Mouse (Mus musculus) kidney, embryonic 14.5 days (tissue): ENCODE data around the gene Ccdc93. TPM values are rescaled to one million over a fixed set of nuclear protein-coding genes. Genes with fewer than 3 reads are reported as not detected.

ENCODE experiments used
- ATAC-seq: fragments of 200-750 bp; cut with Nextera tagmentation; 2 replicates; pipeline ENCODE4 v1.8.0; 2017; ENCODE audit warnings: moderate number of reproducible peaks, mild to moderate bottlenecking, moderate TSS enrichment, moderate library complexity; ENCODE audit not compliant: low FRiP score, low TSS enrichment
- H3K27ac ChIP-seq: fragments of 300-500 bp; sonication (generic); 2 replicates; pipeline ENCODE4 v1.5.1; 2014; ENCODE audit warnings: low read depth, mild to moderate bottlenecking, low read length, moderate library complexity, mixed read lengths
- H3K27me3 ChIP-seq: fragments of 300-500 bp; sonication (generic); 2 replicates; pipeline ENCODE4 v1.6.1; 2014; ENCODE audit warnings: mild to moderate bottlenecking, low read length; ENCODE audit not compliant: control insufficient read depth, insufficient read depth
- H3K36me3 ChIP-seq: fragments of 300-500 bp; sonication (generic); 2 replicates; pipeline ENCODE4 v1.6.1; 2014; ENCODE audit warnings: low read length, mixed read lengths; ENCODE audit not compliant: control insufficient read depth, insufficient read depth
- H3K4me1 ChIP-seq: fragments of 300-500 bp; sonication (generic); 2 replicates; pipeline ENCODE4 v1.6.1; 2014; ENCODE audit warnings: low read length, mixed read lengths; ENCODE audit not compliant: control insufficient read depth, insufficient read depth
- H3K4me2 ChIP-seq: fragments of 300-500 bp; sonication (generic); replicated peaks from 2 replicates; pipeline ENCODE4 v1.6.1; 2014; ENCODE audit warnings: low read depth, mild to moderate bottlenecking, low read length
- H3K4me3 ChIP-seq: fragments of 300-500 bp; sonication (generic); 2 replicates; pipeline ENCODE4 v1.5.1; 2014; ENCODE audit warnings: mild to moderate bottlenecking, low read length
- H3K9ac ChIP-seq: fragments of 300-500 bp; sonication (generic); 2 replicates; pipeline ENCODE4 v1.6.1; 2014; ENCODE audit warnings: low read depth, mild to moderate bottlenecking, low read length, moderate library complexity
- H3K9me3 ChIP-seq: fragments of 300-500 bp; sonication (generic); 2 replicates; pipeline ENCODE4 v1.6.1; 2016; ENCODE audit warnings: low read length; ENCODE audit not compliant: control insufficient read depth
- WGBS: fragments of 180-500 bp; shearing (Covaris S2); extraction: QIAGEN DNeasy Blood & Tissue Kit; methylation state at CpG from one replicate; pipeline ENCODE4 v1.1.7; 2014; 5-methylcytosine and 5-hydroxymethylcytosine counted together
- polyA plus RNA-seq: library from polyadenylated mRNA; unstranded; fragments of >200 nt; fragmentation: Nextera tagmentation; extraction: Ambion mirVana; gene quantifications from 2 replicates; pipeline ENCODE4 v1.2.1, GENCODE M21; 2014

Ccdc93 gene
- polyA plus RNA-seq, 1 experiment from 2014 or later = 11.3 TPM

GRCm38 (mm10) chr1:121460077-121460476 is 29.2 kb downstream of the Ccdc93 start:
- ATAC-seq = peak; percentile 61; the same call in 1 of the 2 replicates
- H3K9me3 ChIP-seq = no peaks in the 10 kb centered on the region
- 67% methylated on average over 6 of the region's 6 CpGs for WGBS
- 0 out of 2 replicates have a peak, but pooled peaks cover 4% of the 10 kb centered on the region for H3K4me1 ChIP-seq
- H3K9ac ChIP-seq = no peak overlapping the region
- no peaks in the 10 kb centered on the region for H3K27me3 ChIP-seq
- no peak overlapping the region for H3K4me3 ChIP-seq
- no peak overlapping the region for H3K27ac ChIP-seq
- H3K36me3 ChIP-seq = peaks cover 6% of the 10 kb centered on the region
- H3K4me2 ChIP-seq = no peak overlapping the region

DNA sequence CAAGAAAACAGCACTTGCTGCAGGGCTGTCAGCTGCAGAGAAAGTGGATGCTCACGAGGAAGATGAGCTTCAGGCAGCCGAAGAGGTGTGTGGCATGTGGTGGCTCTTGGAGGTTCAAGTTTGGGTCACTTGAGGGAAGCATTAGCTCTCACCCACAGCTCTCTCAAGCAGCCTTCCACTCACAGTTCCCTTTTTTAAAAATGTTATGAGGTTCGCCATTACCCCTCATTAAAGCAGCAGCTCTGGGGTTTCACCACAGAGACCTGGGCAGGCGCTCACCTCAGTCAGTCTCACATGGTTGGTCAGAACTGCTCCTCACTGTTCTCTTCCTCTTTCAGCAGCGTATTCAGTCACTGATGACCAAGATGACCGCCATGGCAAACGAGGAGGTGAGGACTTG is 31.0 kb downstream of the Ccdc93 start:
- Histone ChIP-seq H3K4me1 (0 out of 2 replicates have a peak, but pooled peaks cover 4% of the 10 kb centered on the region), H3K27me3 (no peaks in the 10 kb centered on the region), H3K9me3 (no peaks in the 10 kb centered on the region), H3K36me3 (peaks cover 4% of the 10 kb centered on the region), H3K27ac (no peak overlapping the region), H3K9ac (no peak overlapping the region), H3K4me3 (no peak overlapping the region), H3K4me2 (no peak overlapping the region)
- ATAC-seq = no peak
- WGBS = 71% methylated on average over 7 of the region's 7 CpGs

- Histone ChIP-seq H3K9me3 (no peaks in the 10 kb centered on the region), H3K4me2 (no peak overlapping the region), H3K27me3 (no peaks in the 10 kb centered on the region), H3K4me1 (0 out of 2 replicates have a peak, but pooled peaks cover 4% of the 10 kb centered on the region), H3K9ac (no peak overlapping the region), H3K27ac (no peak overlapping the region), H3K4me3 (no peak overlapping the region), H3K36me3 (peaks cover 4% of the 10 kb centered on the region)
- no peak for ATAC-seq
- WGBS = 89% methylated on average over 1 of the region's 1 CpGs
These were observed 31.8 kb downstream of the Ccdc93 start for GRCm38 (mm10) chr1:121462643-121463042.

DNA sequence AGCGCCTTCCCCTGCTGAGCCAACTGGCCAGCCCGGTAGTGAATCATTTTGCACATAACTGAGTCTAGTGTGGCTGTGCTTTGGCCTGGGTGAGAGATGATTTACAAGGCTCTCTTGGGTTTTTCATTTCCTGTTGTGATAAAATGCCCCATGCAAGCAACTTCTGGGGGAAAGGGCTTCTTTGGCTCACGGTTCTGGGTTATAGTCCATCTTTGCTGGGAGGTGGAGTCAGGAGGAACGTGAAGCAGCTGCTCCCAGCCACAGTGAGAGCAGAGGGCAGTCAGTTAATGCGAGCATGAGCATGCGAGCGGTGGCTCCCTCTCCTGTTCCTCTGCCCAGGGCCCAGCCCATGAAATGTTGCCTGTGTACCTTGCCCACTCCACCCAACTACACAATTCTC is 33.0 kb downstream of the Ccdc93 start:
- H3K9me3 ChIP-seq = no peaks in the 10 kb centered on the region

GRCm38 (mm10) chr1:121466276-121466675 is 35.4 kb downstream of the Ccdc93 start:
- H3K36me3 ChIP-seq = peaks cover 4% of the 10 kb centered on the region

More for the DNA sequence above, 33.0 kb downstream of the Ccdc93 start:
- Histone ChIP-seq H3K4me2 (no peak overlapping the region), H3K27me3 (no peaks in the 10 kb centered on the region), H3K4me3 (no peak overlapping the region), H3K36me3 (peaks cover 4% of the 10 kb centered on the region), H3K27ac (no peak overlapping the region), H3K4me1 (0 out of 2 replicates have a peak, but pooled peaks cover 4% of the 10 kb centered on the region), H3K9ac (no peak overlapping the region)
- no peak for ATAC-seq
- WGBS = 54% methylated on average over 7 of the region's 7 CpGs

GRCm38 (mm10) chr1:121468271-121468670 is 37.4 kb downstream of the Ccdc93 start:
- no peak overlapping the region for H3K27ac ChIP-seq
- H3K4me1 ChIP-seq = 0 out of 2 replicates have a peak, but pooled peaks cover 4% of the 10 kb centered on the region
- H3K27me3 ChIP-seq = no peaks in the 10 kb centered on the region
- H3K36me3 ChIP-seq = no peaks in the 10 kb centered on the region; the same call in 1 of the 2 replicates
- no peak for ATAC-seq
- no peak overlapping the region for H3K4me2 ChIP-seq
- H3K9ac ChIP-seq = no peak overlapping the region
- H3K9me3 ChIP-seq = no peaks in the 10 kb centered on the region
- WGBS = 90% methylated on average over 2 of the region's 2 CpGs
- H3K4me3 ChIP-seq = no peak overlapping the region

More at GRCm38 (mm10) chr1:121466276-121466675, 35.4 kb downstream of the Ccdc93 start:
- Histone ChIP-seq H3K9me3 (no peaks in the 10 kb centered on the region), H3K4me3 (no peak overlapping the region), H3K27me3 (no peaks in the 10 kb centered on the region), H3K4me1 (0 out of 2 replicates have a peak, but pooled peaks cover 4% of the 10 kb centered on the region), H3K4me2 (no peak overlapping the region), H3K9ac (no peak overlapping the region), H3K27ac (no peak overlapping the region)
- ATAC-seq = no peak
- 83% methylated on average over 3 of the region's 3 CpGs for WGBS

DNA sequence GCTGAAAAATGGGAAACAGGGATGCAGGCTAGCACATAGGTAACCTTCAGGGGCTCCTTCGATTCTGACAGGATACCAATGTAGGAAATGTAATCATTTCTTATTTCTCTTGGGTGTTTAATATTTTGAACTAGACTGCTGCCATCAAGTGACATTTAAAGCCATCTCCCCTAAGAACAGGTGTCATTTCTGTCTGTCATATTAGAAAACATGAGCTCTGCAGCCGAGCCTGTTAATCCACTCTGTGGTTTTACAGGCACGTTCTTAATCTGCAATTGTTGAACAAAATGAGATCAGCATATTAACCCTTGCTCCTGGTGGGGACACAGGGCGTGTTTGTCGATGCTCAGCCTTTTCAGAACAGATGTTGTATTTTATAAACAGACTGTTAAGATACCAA is 40.7 kb downstream of the Ccdc93 start:
- Histone ChIP-seq H3K27ac (no peak overlapping the region), H3K9ac (no peak overlapping the region), H3K4me1 (no peaks in the 10 kb centered on the region), H3K4me2 (no peak overlapping the region), H3K27me3 (no peaks in the 10 kb centered on the region), H3K36me3 (no peaks in the 10 kb centered on the region), H3K4me3 (no peak overlapping the region), H3K9me3 (no peaks in the 10 kb centered on the region)
- no peak for ATAC-seq
- WGBS = 83% methylated on average over 5 of the region's 5 CpGs

GRCm38 (mm10) chr1:121477716-121478115 is 46.9 kb downstream of the Ccdc93 start:
- Histone ChIP-seq H3K9me3 (no peaks in the 10 kb centered on the region), H3K4me3 (no peak overlapping the region), H3K9ac (no peak overlapping the region), H3K36me3 (peaks cover 31% of the 10 kb centered on the region), H3K27me3 (no peaks in the 10 kb centered on the region), H3K27ac (no peak overlapping the region), H3K4me1 (no peaks in the 10 kb centered on the region), H3K4me2 (no peak overlapping the region)
- WGBS = 96% methylated on average over 5 of the region's 5 CpGs
- no peak for ATAC-seq

- no peak overlapping the region for H3K9ac ChIP-seq
- no peaks in the 10 kb centered on the region for H3K4me1 ChIP-seq
- no peak overlapping the region for H3K4me3 ChIP-seq
- no peak overlapping the region for H3K4me2 ChIP-seq
- peaks cover 35% of the 10 kb centered on the region for H3K36me3 ChIP-seq
- H3K27ac ChIP-seq = no peak overlapping the region
- peak; percentile 52; the same call in 1 of the 2 replicates for ATAC-seq
- 72% methylated on average over 12 of the region's 12 CpGs for WGBS
- H3K9me3 ChIP-seq = no peaks in the 10 kb centered on the region
- H3K27me3 ChIP-seq = no peaks in the 10 kb centered on the region
These were observed 47.6 kb downstream of the Ccdc93 start for GRCm38 (mm10) chr1:121478284-121478980.
